Mouse (Mus musculus) stomach, embryonic 15.5 days (tissue): Measurements from ENCODE around the gene Olfml2b. TPM values are rescaled to one million over a fixed set of nuclear protein-coding genes. Genes with fewer than 3 reads are reported as not detected.

ENCODE experiments used
- ATAC-seq: fragments of 200-750 bp; cut with Nextera tagmentation; 2 replicates; pipeline ENCODE4 v1.8.0; 2017; ENCODE audit warnings: low read depth, moderate number of reproducible peaks, moderate TSS enrichment; ENCODE audit not compliant: insufficient read depth, low FRiP score
- H3K27ac ChIP-seq: fragments of 300-500 bp; sonication (generic); 2 replicates; pipeline ENCODE4 v1.5.1; 2015; ENCODE audit warnings: mild to moderate bottlenecking, inconsistent platforms
- H3K27me3 ChIP-seq: fragments of 300-500 bp; sonication (generic); replicated peaks from 2 replicates; pipeline ENCODE4 v1.6.1; 2015; ENCODE audit warnings: inconsistent platforms
- H3K36me3 ChIP-seq: fragments of 300-500 bp; sonication (generic); 2 replicates; pipeline ENCODE4 v1.6.1; 2015; ENCODE audit warnings: inconsistent platforms
- H3K4me1 ChIP-seq: fragments of 300-500 bp; sonication (generic); 2 replicates; pipeline ENCODE4 v1.6.1; 2015; ENCODE audit warnings: inconsistent platforms
- H3K4me2 ChIP-seq: fragments of 300-500 bp; sonication (generic); 2 replicates; pipeline ENCODE4 v1.6.1; 2015; ENCODE audit warnings: mild to moderate bottlenecking, inconsistent platforms
- H3K4me3 ChIP-seq: fragments of 300-500 bp; sonication (generic); replicated peaks from 2 replicates; pipeline ENCODE4 v1.5.1; 2015; ENCODE audit warnings: inconsistent platforms
- H3K9ac ChIP-seq: fragments of 300-500 bp; sonication (generic); 2 replicates; pipeline ENCODE4 v1.6.1; 2015; ENCODE audit warnings: inconsistent platforms
- H3K9me3 ChIP-seq: fragments of 300-500 bp; sonication (generic); 2 replicates; pipeline ENCODE4 v1.6.1; 2016; ENCODE audit warnings: inconsistent platforms
- WGBS: fragments of 180-500 bp; shearing (Covaris S2); methylation state at CpG from one replicate; pipeline ENCODE4 v1.1.7; 2015; 5-methylcytosine and 5-hydroxymethylcytosine counted together
- polyA plus RNA-seq: library from polyadenylated mRNA; unstranded; fragments of >200 nt; fragmentation: Nextera tagmentation; extraction: Ambion mirVana; gene quantifications from 2 replicates; pipeline ENCODE4 v1.2.1, GENCODE M21; 2015

The Olfml2b gene
- polyA plus RNA-seq = 30.7 and 38.5 TPM in 2 replicates

DNA sequence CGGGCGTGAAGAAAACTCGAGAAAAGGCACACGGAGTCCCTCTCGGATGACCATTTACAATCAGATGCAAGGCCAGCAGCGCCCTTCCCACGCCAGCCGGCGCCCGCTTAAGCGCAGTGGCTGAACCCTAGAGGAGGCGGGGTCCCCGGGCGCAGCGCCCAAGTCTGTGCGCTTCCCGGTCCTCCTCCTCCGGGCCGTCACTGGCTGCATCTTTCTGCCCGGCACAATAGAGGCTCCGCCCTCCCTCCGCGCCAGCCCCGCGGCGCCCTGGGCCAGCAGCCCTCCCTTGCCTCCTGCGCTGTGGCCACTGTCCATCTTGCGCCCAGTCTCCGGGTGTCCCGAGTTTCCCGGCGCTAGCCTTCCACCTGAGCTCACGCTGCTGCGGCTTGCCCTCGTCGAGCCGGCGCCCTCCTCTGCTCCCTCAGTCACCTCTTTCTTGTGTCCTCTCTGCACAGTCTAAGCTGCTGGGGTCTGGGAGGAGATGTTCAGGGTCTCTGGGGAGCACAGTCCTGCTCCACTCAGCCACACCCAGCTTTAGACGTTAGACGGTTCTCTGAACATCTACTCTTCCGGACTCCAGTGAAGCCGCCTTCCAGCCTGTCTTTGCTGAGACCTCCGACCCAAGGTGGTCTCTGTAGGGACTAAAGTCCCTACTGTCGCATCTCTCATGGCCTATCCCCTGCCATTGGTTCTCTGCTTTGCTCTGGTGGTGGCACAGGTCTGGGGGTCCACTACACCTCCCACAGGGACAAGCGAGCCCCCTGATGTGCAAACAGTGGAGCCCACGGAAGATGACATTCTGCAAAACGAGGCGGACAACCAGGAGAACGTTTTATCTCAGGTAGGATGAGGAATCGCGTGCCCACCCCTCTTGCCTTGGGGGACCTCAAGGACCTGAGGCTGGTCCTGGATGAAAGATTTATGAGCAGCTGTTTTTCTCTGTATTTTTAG lies at the start of gene Olfml2b:
Gene Olfml2b (plus strand): TSS at position 278 of the 951 bp plus-strand sequence.
- ATAC-seq = peak; percentile 92
- Histone ChIP-seq H3K4me3 (peak within 1 kb of the TSS; percentile 57), H3K9ac (peak within 1 kb of the TSS; percentile 34; the same call in 1 of the 2 replicates), H3K36me3 (no peaks in the 10 kb centered on the region), H3K27me3 (no peaks in the 10 kb centered on the region), H3K4me2 (peak within 1 kb of the TSS; percentile 89), H3K27ac (0 out of 2 replicates have a peak within 1 kb of the TSS, but pooled peaks have one; percentile 26), H3K9me3 (no peaks in the 10 kb centered on the region), H3K4me1 (0 out of 2 replicates have a peak, but pooled peaks cover 18% of the 10 kb centered on the region)
- 15% methylated on average over 50 of the region's 51 CpGs for WGBS

DNA sequence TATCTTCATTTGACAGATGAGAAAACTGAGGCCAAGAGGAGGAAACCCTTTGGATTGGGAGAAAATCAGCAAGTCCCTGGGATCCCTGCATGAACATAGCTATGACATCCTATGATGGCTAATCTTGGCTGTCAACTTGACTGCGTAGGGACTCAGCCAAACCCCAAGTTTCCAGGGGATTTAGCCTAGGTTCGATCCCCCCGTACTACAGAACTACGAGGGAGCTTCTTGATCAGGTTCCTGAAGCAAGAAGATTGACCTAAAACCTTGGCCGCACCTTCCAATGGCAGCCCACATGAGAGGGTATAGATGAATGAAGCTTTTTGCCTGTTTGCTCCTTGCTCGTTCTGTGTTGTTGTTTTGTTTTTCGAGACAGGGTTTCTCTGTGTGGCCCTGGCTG lies 49.8 kb upstream of the Olfml2b start:
- Histone ChIP-seq H3K4me1 (no peaks in the 10 kb centered on the region), H3K9me3 (no peaks in the 10 kb centered on the region), H3K36me3 (no peaks in the 10 kb centered on the region), H3K4me3 (no peak overlapping the region), H3K9ac (no peak overlapping the region), H3K27ac (no peak overlapping the region), H3K27me3 (no peaks in the 10 kb centered on the region), H3K4me2 (no peak overlapping the region)
- WGBS = 96% methylated on average over 7 of the region's 7 CpGs
- no peak for ATAC-seq

DNA sequence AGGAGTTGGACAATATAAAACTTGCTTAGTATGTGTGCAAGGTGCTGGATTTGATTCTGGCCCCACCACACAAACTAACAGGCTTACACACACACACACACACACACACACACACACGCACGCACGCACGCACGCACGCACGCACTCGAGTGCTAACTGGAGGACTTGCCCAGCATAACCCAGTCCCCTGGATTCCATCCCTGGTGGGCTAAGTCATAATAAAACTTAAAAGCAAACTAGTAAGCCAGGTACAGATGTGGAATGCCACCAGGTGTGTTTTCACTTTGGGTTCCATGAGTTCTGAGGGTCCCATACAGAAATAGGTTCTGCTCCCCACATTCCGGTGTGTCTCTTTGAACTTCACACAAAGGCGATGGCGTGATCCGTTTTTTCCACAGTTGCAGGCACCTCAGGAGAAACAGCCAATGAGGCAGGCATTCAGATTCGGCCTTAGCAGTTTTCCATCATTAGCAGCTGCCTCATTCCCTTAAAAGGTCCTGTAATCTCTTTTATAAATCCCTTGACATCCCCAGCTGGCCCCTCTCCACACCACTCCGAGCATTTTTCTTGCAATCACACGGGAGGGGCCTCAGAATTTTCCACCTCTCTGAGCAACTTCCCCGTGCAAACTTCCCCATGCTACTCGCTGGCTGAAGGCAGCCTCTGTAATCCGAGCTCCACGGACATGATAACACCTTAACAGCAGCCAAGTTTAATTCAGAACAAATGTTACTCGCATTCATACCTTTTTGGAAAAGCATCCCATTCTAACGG lies 38.9 kb upstream of the Olfml2b start:
- Histone ChIP-seq H3K27me3 (no peaks in the 10 kb centered on the region), H3K9ac (no peak overlapping the region), H3K4me2 (no peak overlapping the region), H3K36me3 (no peaks in the 10 kb centered on the region), H3K9me3 (no peaks in the 10 kb centered on the region), H3K4me1 (0 out of 2 replicates have a peak, but pooled peaks cover 2% of the 10 kb centered on the region), H3K27ac (no peak overlapping the region; the same call in 1 of the 2 replicates), H3K4me3 (no peak overlapping the region)
- WGBS = 55% methylated on average over 21 of the region's 21 CpGs
- ATAC-seq = 0 out of 2 replicates have a peak, but pooled peaks have one; percentile 25

DNA sequence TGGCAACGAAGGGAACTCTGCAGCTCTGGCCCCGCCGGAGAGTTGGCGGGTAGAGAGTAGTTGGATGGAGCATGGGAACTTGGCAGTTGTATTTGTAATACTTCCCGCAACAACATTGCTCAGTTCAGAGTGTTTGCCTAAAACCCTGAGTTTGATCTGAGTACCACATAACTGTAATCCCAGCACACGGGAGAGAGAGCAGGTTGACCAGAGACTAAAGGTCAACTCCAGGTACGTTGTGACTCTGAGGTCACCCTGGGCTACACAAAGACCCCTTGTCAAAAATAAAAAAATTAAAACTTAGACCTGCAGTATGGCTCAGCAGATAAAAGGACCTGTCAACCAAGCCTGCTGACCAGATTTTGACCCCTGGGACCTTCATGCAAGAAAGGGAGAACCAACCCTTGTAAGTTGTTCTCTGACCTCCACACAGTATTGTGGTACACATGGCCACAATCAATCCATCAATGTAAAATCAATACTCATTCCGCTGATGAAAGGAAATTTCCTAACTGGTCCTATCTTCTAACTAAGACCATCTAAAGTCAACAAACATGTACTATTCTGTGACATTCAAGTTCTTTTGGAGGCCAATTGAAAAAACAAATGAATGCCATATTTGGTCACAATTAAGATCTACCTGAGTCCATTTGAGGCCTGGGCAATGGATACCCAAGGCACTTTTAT lies 37.0 kb upstream of the Olfml2b start:
- Histone ChIP-seq H3K27ac (no peak overlapping the region), H3K36me3 (no peaks in the 10 kb centered on the region), H3K4me3 (no peak overlapping the region), H3K4me1 (0 out of 2 replicates have a peak, but pooled peaks cover 2% of the 10 kb centered on the region), H3K9ac (no peak overlapping the region), H3K27me3 (no peaks in the 10 kb centered on the region), H3K4me2 (no peak overlapping the region), H3K9me3 (no peaks in the 10 kb centered on the region)
- 80% methylated on average over 8 of the region's 8 CpGs for WGBS
- ATAC-seq = no peak

DNA sequence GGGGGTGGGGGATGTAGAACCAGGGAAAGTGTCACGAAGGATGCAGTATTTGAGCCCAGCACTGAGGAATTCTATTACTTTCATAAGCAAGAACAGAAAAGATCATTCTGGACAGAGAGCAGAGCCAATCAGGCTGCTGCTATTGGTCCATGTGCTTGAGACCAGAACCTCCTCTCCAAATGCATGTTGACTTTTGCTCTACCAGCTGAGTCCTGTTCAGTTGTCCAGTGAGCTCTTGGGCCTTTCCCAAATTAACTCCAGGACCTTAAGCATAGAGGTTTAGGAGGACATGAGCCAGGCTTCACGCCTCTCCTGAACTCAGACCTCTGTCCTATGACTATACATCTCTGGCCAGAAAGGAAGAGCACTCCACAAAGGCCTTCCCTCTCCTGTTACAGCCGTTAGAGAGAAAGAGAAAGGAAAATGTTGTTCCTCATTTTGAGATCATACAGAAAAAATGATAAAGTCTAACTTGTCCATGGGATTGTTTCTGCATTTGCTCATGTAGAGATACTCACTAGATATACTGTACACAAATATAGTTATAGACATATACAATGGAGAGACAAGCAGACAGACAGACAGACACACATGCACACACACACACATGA lies 35.8 kb upstream of the Olfml2b start:
- H3K9ac ChIP-seq = no peak overlapping the region
- H3K4me3 ChIP-seq = no peak overlapping the region
- 74% methylated on average over 3 of the region's 3 CpGs for WGBS
- H3K4me1 ChIP-seq = 0 out of 2 replicates have a peak, but pooled peaks cover 2% of the 10 kb centered on the region
- H3K9me3 ChIP-seq = no peaks in the 10 kb centered on the region
- no peak overlapping the region for H3K4me2 ChIP-seq
- no peak overlapping the region for H3K27ac ChIP-seq
- no peak for ATAC-seq
- H3K36me3 ChIP-seq = no peaks in the 10 kb centered on the region
- H3K27me3 ChIP-seq = no peaks in the 10 kb centered on the region

DNA sequence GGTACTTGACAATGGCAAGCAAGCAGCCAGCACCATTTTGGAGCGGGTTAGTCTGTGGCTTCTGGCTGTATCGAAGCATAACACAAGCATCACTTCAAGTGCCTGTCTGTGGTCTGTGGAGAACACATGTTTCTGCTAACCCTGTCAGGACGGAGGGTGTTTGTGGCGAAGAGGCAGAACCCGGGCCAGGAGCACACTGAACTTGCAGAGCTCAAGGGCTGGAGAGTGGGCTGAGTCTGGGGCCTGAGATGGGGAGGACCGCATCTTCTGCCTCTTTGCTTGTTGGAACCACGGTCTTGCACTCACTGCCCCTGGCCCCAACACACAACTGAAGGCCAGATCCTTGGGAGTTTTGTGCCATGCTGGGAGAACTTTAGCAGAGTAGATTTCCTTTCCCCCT lies 34.5 kb upstream of the Olfml2b start:
- no peaks in the 10 kb centered on the region for H3K27me3 ChIP-seq
- no peak overlapping the region for H3K4me3 ChIP-seq
- no peaks in the 10 kb centered on the region for H3K36me3 ChIP-seq
- no peak overlapping the region for H3K27ac ChIP-seq
- H3K9ac ChIP-seq = no peak overlapping the region
- H3K4me2 ChIP-seq = no peak overlapping the region
- 60% methylated on average over 7 of the region's 7 CpGs for WGBS
- 0 out of 2 replicates have a peak, but pooled peaks have one; percentile 40 for ATAC-seq
- 0 out of 2 replicates have a peak, but pooled peaks cover 2% of the 10 kb centered on the region for H3K4me1 ChIP-seq
- no peaks in the 10 kb centered on the region for H3K9me3 ChIP-seq

DNA sequence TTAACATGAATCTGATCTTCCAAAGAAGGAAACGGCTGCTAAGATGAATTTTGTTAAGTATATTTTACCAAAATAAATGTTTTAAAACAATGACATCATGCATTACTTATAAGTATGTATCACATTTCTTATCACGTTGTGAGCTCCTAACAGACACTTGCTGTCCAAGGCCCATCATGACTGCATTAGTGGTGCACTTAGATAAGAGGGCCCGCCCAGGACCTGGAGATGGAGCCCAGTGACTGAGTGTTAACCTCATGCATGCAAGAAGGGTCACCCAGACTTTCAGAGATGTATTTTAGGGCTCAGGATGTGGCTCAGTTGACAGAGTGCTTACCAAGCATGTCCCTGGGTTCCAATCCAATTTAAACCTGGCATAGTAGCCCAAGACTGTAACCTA lies 34.0 kb upstream of the Olfml2b start:
- 0 out of 2 replicates have a peak, but pooled peaks cover 2% of the 10 kb centered on the region for H3K4me1 ChIP-seq
- no peaks in the 10 kb centered on the region for H3K9me3 ChIP-seq
- ATAC-seq = peak; percentile 94
- no peak overlapping the region for H3K4me2 ChIP-seq
- no peak overlapping the region for H3K9ac ChIP-seq
- 65% methylated on average over 3 of the region's 3 CpGs for WGBS
- H3K4me3 ChIP-seq = no peak overlapping the region
- H3K36me3 ChIP-seq = no peaks in the 10 kb centered on the region
- no peak overlapping the region for H3K27ac ChIP-seq
- H3K27me3 ChIP-seq = no peaks in the 10 kb centered on the region

DNA sequence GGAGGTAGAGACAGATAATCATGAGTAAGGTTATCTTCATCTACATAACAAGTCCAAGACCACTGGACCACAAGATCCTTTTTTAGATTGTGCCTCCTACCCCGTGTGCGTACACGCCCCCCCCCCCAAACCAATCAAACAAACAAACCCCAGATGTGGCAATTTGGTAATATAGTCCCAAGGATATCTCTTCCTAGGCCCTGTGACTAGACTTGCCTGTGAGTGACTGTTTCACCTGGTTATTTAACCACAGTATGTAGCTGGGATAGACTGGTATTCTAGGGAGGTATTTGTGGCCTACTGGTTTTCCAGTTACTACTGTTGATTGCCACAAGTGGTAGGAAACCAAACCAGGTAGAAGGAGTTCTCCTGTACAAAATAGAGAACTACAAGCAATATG lies 33.6 kb upstream of the Olfml2b start:
- no peaks in the 10 kb centered on the region for H3K9me3 ChIP-seq
- 0 out of 2 replicates have a peak, but pooled peaks cover 2% of the 10 kb centered on the region for H3K4me1 ChIP-seq
- 75% methylated on average over 3 of the region's 3 CpGs for WGBS
- no peak overlapping the region for H3K9ac ChIP-seq
- no peak overlapping the region for H3K4me3 ChIP-seq
- H3K27ac ChIP-seq = no peak overlapping the region
- no peak overlapping the region for H3K4me2 ChIP-seq
- no peaks in the 10 kb centered on the region for H3K36me3 ChIP-seq
- no peak for ATAC-seq
- no peaks in the 10 kb centered on the region for H3K27me3 ChIP-seq

DNA sequence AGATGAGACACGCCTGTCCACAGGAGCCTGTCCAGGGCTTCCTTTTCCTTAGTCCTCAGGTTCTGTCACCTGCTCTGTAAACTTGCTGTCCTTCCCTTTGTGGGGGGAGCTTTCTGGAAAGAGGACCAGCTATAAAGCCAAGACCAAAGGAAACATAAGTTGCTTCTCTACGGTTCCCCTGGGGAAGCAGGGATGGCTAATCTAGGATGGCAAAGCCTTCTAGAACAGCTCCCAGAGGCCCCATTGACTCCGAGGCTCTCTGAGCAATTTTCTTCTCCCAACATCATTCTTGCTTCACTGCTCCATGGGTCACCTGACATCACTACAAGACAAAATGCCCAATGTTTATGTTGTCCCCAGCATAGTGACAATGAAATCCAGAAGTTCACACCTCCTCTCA lies 32.7 kb upstream of the Olfml2b start:
- Histone ChIP-seq H3K27me3 (no peaks in the 10 kb centered on the region), H3K36me3 (no peaks in the 10 kb centered on the region), H3K27ac (no peak overlapping the region), H3K9ac (no peak overlapping the region), H3K4me1 (0 out of 2 replicates have a peak, but pooled peaks cover 2% of the 10 kb centered on the region), H3K4me2 (no peak overlapping the region), H3K4me3 (no peak overlapping the region), H3K9me3 (no peaks in the 10 kb centered on the region)
- WGBS = 93% methylated on average over 3 of the region's 3 CpGs
- ATAC-seq = no peak

DNA sequence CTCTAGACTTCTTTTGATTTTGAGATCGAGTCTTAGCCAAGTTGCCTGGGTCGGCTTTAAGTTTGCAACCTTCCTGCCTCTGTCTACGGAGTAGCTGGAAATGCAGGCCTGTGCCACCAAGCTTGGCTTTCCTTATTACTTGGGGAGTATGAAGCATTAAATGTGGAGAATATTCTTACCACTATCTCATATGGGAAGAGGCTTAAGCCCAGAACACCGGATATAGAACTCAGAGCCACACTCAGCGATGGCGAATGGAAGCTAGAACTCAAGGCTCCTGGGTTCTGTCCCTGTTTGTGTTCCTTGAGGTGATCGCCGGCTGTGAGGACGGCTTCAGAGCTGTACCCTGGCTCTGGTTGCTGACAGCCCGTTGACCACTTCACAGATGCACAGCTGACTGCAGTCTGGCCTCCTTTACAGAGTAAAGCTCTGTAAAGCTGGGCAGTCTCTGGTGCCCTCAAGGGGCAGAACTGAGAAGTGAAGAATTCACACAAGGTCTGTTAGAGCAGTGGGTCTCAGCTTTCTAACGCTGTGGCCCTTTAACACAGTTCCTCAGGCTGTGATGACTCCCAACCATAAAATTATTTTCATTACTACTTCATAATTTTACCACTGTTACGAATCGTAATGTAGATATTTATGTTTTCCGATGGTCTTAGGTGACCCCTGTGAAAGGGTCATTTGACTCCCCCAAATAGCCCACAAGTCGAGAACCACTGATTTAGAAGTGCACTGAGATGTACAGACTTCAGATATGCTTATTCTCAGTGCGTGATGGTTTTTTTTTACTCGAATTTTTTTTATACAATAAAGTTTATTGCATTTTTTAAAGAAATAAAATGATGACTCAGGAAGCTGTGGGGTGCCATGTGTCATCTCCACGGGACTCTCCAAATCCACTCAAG lies 31.1 kb upstream of the Olfml2b start:
- no peak overlapping the region for H3K4me3 ChIP-seq
- no peak overlapping the region for H3K27ac ChIP-seq
- ATAC-seq = peak; percentile 45; the same call in 1 of the 2 replicates
- H3K9me3 ChIP-seq = no peaks in the 10 kb centered on the region
- H3K9ac ChIP-seq = no peak overlapping the region
- H3K27me3 ChIP-seq = no peaks in the 10 kb centered on the region
- H3K36me3 ChIP-seq = no peaks in the 10 kb centered on the region
- WGBS = 58% methylated on average over 18 of the region's 18 CpGs
- 0 out of 2 replicates have a peak, but pooled peaks cover 2% of the 10 kb centered on the region for H3K4me1 ChIP-seq
- H3K4me2 ChIP-seq = no peak overlapping the region
